Mouse (Mus musculus) bone marrow macrophage, adult 2 months (primary cell): Measurements from ENCODE around the gene Sgpl1.

Source experiments
- CTCF ChIP-seq: IDR thresholded peaks from 2 replicates; pipeline ENCODE4 v1.5.1; 2012; ENCODE audit warnings: low read depth, mild to moderate bottlenecking, low read length, moderate library complexity
- POLR2A ChIP-seq: IDR thresholded peaks from 2 replicates; pipeline ENCODE4 v1.6.1; 2012; ENCODE audit warnings: mild to moderate bottlenecking, low read depth, low read length, borderline replicate concordance

DNA sequence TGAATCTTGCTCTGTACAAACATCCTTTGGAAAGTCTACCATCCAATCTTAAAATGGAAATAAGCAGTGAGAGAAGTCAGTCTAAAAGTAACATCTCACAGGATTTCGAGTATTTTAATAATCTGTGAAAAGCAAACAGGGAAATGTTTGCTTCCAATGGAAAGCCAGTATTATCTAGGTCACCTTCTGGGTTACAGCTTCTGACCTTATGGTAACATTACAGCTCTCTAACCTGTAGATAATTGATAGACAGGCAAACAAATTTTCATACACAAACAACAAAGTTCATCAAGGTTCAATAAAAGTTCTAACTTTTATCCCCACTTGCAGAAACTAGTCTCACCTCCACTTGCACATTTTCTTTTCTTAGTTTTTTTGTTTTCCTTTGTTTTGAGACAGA lies 9.9 kb downstream of the Sgpl1 start:
- no peak for TF ChIP-seq CTCF
- no peak for TF ChIP-seq POLR2A
